Mouse (Mus musculus) right cerebral cortex, postnatal 14 days (tissue): ENCODE results near the gene Nol7.

Experiments used
- DNase-seq: peaks from one replicate; pipeline ENCODE4 v3.0.0; 2022

Gene Nol7

DNA sequence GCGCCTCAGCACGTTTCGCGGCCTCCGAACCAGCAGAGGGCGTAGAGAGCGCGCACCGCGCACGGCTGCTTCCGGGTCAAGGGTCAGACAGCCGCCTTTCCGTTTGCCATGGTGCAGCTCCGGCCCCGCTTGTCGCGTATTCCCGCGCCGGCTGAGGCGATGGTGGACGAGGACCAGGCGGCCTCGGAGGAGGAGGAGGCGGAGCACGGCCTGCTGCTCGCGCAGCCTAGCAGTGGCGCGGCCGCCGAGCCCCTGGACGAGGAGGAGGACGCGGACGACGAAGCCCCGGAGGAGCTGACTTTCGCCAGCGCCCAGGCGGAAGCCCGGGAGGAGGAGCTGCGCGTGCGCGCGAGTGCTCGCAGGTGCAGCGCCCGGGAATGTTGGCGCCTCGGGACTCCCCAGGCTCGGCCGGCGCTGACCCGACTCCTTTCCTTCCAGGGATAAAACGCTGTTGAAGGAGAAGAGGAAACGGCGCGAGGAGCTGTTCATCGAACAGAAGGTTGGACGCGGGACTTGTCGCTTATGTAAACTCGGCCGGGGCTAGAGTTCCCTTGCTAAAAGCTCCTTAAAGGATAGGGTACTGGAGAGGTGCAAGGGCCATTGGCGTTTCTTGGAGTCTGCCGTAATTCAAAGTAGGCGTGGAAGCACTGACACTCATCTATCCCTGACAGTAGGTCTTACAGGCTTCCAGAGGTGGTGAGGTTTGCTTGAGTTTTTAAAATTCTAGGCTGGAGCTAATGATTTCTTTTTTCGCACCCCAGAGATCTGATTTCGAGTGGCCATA, at the start of gene Nol7:
Nol7 (plus strand) TSS at position 94 of the 784 bp plus-strand sequence.
- DNase-seq: peak; percentile 98

DNA sequence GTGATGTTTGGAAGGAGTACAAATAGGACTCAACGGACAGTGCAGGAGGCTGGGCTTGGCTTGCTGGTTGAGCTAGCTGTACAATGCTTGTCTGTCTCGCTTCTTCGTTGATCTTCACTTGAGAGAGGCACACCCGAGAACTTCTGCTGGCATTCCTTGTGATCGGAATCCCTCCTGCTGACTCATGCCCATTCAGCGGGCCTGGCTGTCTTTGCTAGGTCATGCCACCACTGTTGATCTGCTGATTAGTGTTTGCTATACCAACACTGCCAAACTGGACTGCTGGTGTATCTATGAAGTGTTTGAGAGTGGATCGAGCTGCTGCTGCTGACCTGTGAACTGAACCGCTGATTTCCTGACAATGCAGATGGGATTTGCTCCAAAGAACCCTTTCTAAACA, 48.8 kb upstream of the Nol7 start:
- no peak for DNase-seq

DNA sequence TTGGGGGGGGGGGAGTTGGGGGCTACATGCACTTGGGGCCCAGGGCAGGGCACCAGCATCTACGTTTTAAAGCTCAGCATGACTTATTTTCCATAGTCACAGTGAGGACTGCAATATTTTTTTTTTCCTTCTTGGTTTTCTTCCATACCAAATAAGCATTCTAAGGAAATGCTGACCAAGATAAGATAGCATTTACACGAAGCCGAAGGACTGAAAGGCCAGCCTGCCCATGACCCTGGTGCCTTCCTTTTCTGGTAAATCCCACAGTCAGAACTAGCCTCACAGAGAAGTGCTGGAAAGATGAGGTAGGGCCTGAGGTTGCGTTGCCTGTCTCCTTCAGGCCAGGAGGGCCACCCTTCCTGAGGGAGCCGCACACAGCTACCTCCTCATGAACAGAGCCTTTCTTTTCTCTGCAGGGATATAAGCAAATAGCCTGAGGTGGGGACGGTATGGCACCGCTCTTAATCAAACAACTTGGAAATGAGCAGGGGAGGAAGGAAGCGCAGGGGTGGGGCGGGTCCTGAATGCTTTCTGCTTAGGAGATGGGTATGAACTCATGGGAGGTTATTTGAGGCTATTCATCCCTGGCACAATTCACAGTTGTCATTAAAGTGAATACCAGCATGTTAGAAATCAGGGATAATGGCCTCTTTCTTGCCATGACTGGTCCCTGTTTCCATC, 47.6 kb upstream of the Nol7 start:
- DNase-seq: no peak

DNA sequence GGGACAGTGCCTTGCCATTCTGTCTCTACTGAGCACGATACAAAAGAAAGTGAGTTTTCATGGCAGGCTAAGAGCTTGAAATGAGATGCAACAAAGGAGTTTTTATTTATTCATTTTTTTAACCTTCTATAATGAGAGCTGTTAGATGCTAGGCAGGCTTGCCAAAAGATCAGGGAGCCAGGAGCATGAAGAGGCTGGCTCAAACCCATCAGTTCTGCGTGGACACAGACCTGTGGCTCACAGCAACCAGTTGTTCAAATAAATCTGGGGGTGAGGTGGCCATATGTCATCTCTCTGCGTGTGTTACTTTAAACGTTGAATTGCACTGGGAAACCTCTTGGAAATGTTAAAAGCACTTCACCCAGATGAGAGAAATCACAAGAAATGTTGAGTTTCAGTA, 44.8 kb upstream of the Nol7 start:
- DNase-seq: no peak

DNA sequence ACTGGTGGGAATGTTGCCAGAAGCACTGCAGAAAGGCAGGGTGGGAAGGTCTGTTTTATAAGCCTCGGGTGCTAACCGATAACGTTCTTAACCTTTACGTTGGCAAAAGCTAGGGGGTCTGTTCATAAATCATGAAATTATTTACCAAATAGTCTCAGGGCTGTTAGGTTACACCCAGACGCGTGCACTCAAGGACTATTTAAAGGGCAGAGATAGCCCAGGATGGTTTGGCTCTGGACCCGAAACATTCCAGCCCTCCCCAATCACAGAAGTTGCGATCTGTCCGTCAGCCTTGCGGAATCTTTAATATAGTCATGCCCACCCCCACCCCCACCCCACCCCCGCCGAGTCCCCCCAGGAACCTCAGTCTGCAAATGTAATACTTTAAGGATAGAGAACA, 43.8 kb upstream of the Nol7 start:
- DNase-seq: no peak

DNA sequence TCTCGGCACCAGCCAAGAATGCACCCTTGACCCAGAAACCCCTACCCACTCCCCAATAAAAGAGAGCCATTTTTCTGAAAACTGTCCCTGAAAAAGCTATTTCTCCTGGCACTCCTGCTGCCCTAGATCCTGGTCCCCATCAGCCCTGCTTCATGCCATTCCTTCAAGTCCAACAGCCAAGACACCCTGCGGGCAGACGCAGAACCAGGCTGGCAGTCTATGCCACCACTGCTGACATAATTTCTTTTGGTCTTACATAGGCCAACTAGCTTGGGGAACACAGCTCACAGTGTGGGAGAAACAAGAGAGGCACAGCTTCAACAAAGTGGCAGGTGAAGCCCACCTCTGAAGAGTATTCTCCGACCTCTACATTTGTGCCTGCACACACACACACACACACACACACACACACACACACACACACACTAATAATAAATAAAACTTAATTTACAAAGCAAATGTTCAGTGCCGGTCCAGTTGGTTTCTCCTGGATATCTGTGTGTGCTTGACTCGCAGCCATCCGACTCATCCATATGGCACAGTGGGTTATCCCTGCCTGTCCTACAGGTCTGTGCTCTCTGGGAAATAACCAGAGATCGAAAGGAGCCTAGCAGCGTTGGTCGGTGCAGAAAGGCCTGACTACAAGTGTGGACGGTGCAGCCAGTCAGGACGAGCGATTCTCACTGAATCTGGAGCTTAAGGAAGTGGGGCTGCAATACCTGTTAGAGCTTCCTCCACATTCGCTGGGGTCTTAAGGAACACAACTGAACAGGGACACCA, 41.7 kb upstream of the Nol7 start:
- DNase-seq: no peak

DNA sequence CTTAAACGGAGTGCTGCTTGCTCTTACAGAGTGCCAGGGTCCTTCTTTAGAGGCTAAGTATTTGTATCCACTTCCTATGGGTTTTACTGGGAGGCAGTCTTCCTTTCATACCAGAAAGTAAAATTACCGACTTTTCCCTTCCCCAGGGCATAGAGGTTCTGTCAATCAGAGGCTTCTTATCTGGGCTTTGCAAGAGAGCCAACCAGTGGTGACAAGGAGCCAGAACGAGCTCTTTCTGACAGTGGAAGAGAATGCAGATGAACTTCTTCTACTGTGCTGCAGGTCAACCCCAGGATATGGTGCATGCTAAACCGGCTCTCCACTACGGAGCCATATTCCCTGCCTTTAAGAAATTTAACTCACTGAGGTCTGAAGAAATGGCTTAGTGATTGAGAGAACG, 37.7 kb upstream of the Nol7 start:
- no peak for DNase-seq

DNA sequence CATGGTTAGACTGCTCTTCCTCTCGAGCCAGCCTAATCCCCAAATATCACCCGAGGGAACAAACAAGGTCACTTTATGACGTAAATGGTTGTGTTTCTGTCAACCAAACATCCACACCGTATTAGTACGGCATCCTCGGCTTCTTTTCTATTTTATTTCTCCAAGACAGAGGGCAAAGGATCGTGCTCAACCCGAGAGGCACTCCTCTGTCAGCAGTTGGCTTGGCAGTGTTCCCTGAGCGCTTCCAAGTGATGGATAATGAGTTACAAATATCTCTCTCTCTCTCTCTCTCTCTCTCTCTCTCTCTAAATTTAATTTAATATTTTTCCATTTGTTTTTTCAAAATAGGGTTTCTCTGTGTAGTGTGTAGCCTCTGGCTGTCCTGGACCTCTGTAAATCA, 35.8 kb upstream of the Nol7 start:
- DNase-seq: no peak

DNA sequence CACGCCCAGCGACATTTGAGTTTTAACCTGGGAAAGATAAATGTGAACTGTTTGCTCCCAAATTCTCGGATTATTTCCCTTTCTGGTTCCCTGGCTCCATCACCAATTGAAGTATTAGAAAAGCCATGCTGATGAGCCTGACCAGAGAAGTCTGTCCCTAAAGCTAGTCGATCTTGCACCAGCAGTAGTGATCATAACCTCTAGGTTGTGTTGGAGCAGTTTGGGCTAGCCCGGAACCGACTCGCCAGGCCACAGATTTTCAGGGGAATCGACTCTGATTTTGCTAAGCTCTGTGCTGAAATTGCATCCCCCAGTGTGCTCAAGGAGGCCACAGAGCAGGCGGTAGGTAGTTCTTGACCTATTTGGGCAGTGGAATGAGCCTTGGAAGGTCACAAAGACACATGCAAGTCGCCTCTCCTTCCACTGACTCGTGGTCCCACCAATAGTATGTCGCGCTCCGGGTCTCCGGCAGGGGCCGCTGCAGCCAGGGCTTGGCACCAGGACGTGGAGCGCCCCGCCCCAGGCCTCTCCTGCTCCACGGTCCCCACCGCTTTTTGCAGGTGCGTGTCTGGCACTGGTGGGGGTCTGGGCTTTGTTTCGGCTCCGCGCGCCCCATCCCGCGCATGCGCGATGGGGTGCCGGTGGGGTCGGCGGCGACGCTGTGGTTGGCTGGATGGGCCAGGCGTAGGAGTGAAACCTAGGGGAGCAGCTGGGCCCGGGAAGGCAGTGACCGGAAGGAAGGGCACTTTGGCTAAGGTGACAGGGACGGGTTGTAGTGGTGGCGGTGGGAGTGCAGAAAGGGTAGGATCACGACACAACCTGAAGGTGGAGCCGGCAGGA, 33.0 kb upstream of the Nol7 start, which contains the start of gene Sirt5:
Sirt5 (plus strand) TSS at position 512 of the 840 bp plus-strand sequence.
- peak; percentile 82 for DNase-seq

DNA sequence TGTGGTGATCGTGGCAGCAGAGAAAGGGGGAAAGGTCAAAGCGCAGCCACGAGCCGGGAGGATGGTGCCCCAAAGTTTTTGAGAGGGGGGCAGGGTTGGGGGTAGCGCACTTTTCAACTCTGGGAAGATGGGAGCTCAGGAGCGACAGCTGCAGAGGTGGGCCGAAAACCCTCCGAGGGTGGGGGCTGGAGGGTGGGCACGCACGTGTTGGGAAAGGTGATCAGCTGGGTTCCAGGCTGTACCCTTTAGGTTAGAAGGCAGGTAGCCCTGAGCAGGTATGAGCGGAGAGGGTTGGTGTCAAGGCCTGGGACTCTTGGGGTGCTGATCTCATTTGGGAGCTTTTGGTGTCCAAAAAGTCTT, 32.4 kb upstream of the Nol7 start:
- DNase-seq: no peak

DNA sequence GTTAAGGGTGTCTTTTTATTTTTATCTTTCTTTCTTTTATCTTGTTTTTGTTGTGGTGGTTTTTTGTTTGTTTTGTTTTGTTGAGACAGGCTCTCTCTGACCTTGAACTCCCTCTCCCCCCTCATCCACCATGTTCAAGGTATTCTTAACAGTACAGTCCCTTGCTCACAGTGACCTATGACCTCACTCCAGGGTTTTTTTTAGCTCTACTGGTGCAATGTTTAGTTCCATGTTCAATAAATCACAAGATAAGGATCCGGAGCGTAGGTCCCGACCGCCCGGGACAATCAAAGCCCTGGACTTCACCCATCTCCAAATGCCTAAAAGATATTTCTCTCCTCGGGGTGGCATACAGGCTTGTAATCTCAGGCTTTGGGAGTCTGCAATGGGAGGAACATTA, 28.1 kb upstream of the Nol7 start:
- no peak for DNase-seq

DNA sequence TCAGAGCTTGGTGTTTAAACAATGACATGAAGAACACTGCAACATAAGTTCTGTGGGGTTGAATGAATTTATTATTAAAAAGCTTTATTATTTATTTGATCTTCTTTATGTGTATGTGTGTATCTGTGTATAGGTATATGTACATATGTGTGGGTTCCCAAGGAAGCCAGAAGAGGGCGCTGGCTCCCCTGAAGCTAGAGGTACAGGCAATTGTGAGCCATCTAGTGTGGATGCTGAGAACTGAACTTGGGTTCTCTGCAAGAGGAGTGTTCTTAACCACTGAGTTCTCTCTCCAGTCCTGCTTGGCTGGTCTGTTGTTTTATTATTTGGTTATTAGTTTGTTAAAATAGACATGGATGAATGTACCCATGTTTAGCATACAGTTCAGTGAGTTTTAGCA, 25.3 kb upstream of the Nol7 start:
- DNase-seq: no peak

DNA sequence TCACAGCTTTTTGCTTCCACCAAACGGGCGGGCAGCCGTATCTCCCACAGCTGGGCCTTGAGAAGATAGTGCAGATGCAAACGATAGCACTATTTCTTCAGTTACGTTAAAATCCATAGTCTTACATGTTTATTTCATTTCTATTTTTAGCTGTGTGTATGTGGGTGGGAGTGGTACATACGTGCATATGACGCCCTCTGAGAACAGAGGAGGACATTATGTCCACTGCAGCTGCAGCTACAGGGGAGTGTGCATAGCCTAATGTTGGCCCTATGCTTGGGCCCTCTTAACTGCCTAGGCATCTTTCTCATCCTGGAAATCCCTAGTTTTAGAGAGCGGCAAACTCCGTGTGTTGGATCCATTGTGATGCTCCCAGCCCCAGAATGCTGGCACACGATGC, 24.0 kb upstream of the Nol7 start:
- DNase-seq: no peak

DNA sequence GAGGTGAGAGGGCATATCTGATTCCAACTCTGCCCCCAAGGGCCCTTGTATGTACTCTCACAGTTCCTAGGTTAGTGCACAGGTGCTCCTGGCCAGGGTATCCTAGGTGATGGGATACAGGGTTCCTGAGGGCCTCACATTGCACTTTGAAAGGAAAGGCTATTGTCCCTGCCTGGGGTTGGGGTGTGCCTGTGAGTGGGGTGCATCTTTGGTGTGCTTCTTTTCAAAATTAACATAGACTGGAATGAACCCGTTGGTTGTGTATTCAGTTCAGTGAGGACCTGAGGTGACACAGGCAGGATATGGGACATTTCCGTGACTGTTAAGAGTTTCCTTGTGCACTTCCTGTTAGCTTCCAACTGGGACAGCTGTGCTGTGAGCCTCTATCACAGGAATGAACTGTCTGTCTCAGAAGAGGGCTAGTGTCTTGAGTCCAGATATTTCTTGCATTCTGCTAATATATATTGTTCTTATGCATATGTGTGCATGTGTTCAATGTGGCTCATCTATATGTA, 23.2 kb upstream of the Nol7 start:
- no peak for DNase-seq

DNA sequence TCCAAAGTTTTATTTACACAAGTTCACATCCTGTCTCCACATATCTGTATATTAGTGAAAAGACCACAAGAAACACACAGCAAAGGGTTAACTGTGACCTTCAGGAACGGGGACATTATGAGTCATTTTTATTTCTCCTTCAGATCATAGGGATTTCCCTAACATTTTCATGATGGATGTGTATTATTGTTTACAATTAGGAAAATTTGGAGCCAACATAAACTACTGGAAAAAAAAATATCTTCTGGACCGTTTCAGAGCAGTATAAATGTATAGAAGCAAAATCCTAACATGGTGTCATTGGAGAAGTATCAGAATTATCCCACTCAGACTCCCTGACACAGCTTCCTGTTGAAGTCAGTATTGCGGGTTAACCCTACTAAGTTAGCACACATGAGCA, 18.2 kb upstream of the Nol7 start:
- DNase-seq: no peak

DNA sequence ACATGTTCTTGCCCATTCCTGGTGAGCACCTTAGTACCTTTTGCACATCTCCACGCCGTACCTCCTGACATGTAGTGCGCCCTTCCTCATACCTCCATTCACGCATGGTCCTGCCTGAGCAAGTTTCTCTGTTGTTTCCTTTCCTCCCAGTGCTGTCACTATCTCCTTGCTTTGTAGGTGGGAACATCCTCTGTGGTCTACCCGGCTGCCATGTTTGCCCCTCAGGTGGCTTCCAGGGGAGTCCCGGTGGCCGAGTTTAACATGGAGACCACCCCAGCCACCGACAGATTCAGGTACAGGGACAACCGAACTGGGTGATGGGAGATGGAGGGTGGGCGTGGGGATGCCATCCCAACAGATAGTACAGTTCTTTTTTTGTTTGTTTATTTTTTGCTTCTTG, 12.9 kb upstream of the Nol7 start:
- no peak for DNase-seq

DNA sequence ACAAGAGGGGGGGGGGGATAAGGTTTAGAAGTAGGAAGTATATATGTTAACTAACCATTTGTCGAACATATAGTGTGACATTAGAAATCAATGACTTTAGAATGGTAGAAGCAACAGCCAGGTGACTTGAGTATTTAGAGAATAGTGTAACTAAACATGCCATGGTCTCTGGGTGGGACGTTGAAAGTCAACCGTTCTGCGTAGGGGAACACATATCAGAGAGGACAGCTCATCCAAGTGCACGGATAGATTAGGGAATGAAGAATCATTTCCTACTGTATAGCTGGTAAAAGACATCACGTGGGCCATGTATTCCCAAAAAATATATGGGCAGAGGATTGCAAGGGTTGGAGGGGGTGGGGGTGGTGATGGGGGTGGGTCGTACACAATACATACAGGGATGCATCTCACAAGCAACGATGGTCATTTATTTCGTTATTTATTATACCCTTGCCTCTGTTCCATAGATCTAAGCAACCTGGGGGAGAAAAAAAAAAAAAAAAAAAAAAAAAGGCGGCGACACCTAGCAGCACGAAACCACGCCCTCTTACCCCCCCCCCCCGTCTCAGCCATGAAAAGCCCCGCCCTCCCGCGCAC, 392 bp upstream of the Nol7 start:
- no peak for DNase-seq

DNA sequence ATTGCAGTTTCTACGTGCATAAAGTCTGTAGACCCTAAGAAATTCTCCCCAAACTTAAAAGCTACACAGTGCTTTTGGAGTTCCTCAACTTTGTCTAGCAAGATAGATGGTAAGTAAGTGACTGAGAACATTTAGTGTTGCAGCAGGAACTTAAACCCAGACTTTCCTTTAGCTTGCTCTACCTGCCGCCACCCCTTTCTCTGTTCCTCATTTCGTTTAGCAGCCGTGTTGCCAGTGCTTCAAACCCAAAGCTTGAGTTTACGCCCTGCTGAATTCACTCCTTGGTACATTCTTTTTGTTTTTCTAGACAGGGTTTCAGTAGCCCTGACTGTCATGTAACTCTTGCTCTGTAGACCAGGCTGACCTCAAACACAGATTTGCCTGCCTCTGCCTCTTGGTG, 1.4 kb downstream of the Nol7 start:
- no peak for DNase-seq

DNA sequence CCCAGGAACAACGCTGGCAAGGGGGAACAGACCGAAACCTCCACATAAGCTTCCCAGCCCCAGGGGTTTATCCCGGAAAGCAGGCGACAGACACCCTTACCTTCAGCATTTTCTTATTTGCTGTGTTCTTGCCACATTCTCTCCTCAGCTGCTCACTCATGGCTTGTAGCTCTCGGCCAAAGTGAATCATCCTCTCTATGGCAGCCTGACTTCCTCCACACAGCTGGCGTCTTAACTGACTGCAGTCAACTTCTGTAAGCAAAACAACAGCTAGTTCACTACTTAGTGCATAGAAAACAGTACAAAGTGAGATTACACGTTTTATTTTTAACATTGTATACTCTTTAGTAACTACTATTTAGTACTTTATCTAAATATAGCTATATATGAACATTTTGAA, 14.1 kb downstream of the Nol7 start:
- no peak for DNase-seq

DNA sequence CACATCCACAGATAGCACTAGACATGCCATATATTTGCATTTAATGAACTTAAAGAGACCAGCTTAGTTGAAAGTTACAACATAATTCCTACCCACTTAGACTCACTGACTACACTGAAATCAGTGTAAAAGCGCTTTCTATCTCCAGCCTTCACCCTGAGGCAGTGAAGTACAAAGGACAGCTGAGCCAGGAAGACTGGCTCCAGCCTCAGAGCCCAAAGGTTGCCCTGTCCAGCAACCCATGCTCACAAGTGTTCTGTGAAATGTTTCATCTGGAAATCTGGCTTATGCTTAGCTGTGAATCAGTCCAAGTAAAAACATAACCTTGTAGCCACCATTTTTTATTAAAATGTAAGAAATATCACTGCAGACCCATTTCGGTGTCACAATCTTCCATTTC, 15.4 kb downstream of the Nol7 start:
- DNase-seq: no peak

DNA sequence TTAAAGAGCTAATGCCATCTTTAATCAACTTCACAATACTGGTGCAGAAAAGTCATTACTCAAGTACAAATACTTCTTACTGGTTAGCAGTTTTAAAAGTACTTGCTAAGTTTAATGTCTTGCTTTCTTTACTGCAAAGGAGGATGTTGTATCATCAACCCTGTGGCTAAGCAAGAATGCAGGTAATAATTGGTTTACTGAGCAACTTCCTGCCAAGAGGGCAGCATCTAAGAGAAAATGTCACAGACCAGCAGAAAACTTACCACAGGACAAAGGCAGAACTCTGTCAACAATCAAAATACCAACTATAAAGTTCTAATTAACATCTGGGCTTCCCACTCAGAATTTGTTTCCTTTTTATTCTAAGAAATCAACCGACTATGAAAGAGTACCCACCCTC, 17.1 kb downstream of the Nol7 start:
- DNase-seq: no peak

DNA sequence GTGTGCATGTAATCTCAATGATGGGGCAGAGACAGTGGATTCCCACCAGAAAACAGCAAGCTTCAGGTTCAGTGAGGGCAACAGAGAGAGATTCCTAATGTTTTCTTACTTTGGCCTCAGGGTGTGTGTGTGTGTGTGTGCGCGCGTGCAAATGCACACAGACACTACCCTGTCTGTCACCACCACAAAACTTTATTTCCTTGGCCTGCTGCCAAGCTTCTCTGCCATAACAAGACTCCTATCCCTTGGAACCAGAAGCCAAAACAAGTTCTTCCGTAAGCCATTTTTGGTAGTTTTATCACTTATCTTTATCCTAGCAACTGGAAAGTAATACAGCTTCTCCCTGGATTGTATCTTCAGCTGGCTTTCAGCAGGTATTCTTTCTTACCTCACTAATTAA, 30.2 kb downstream of the Nol7 start:
- no peak for DNase-seq
